8 mouse cellular contexts compared by ENCODE assay signal in the genomic region with DNA sequence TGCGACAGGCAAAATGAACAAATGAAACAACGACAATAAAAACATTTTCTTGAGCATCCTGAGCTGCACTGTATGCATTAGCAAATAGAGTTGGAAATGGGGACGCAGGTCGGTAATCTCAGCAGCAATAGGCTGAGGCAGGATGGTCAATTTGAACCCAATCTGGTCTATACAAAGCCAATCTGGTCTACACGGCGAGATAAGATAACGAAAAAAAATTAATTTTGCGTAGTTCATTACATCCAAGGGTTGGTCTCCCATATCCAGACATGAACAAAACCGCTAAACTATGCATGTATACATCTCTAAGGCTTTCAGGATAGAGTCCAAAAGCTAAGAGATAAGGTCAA. TPM values are rescaled to one million over a fixed set of nuclear protein-coding genes. Genes with fewer than 3 reads are reported as not detected.
DNase-seq lines count a peak whose midpoint lies in the region; ATAC-seq and TF ChIP-seq lines count a peak whose summit lies in the region.

No protein-coding gene starts in this region.

- H3K9me3 ChIP-seq in heart, embryonic 16.5 days (replicated peaks; ENCODE audit: control insufficient read depth, low read length): no peaks in the 10 kb centered on the region
- no peaks in the 10 kb centered on the region for H3K9me3 ChIP-seq in hindbrain, embryonic 10.5 days
- H3K9me3 ChIP-seq in midbrain, embryonic 10.5 days (replicated peaks): no peaks in the 10 kb centered on the region

- intact Hi-C loops in heart, postnatal 10 days (cut with DNase I): loop anchor here (2.0 to 10.0 kb wide), 3 partner anchors 140 to 262 kb away; partner anchors contain the start of genes Acbd5, Mastl and Yme1l1

- H3K36me3 ChIP-seq in heart, embryonic 16.5 days (ENCODE audit: control insufficient read depth, insufficient read depth): no peaks in the 10 kb centered on the region
- H3K36me3 ChIP-seq in hindbrain, embryonic 10.5 days: no peaks in the 10 kb centered on the region
- H3K36me3 ChIP-seq in midbrain, embryonic 10.5 days: peaks cover 4% of the 10 kb centered on the region; the same call in 1 of the 2 replicates

- no peak for DNase-seq in heart, postnatal 10 days
- peak; percentile 3 for DNase-seq in hindbrain, embryonic 10.5 days (ENCODE audit: low spot score)
- no peak for DNase-seq in midbrain, embryonic 10.5 days (ENCODE audit: low spot score)
- DNase-seq in gastrocnemius, postnatal 25 days: no peak
- no peak for DNase-seq in thymus, postnatal 4 days
- DNase-seq in spleen, adult 18-20 months: no peak

- H3K4me2 ChIP-seq in heart, embryonic 16.5 days (ENCODE audit: low read depth, low read length): peak overlapping the region; percentile 67

- ATAC-seq in heart, embryonic 16.5 days (replicated peaks; ENCODE audit: extremely low read depth, insufficient read depth, low FRiP score): no peak; the same call in 1 of the 2 replicates

- H3K27ac ChIP-seq in heart, embryonic 16.5 days (ENCODE audit: low read length): peak overlapping the region; percentile 87
- peak overlapping the region; percentile 85 for H3K27ac ChIP-seq in bone marrow, adult 2 months (ENCODE audit: control insufficient read depth, insufficient read depth, low read depth, low read length, poor library complexity)
- H3K27ac ChIP-seq in hindbrain, embryonic 10.5 days: peak overlapping the region; percentile 91
- H3K27ac ChIP-seq in midbrain, embryonic 10.5 days (replicated peaks): peak overlapping the region; percentile 92

- no peaks in the 10 kb centered on the region for H3K27me3 ChIP-seq in heart, embryonic 16.5 days (ENCODE audit: control insufficient read depth, insufficient read depth, low read length)
- no peaks in the 10 kb centered on the region for H3K27me3 ChIP-seq in hindbrain, embryonic 10.5 days (ENCODE audit: insufficient read depth, poor library complexity, severe bottlenecking)
- no peaks in the 10 kb centered on the region for H3K27me3 ChIP-seq in midbrain, embryonic 10.5 days (ENCODE audit: low read depth, poor library complexity, severe bottlenecking)

- H3K4me1 ChIP-seq in heart, embryonic 16.5 days (ENCODE audit: control insufficient read depth, insufficient read depth, low read length): peaks cover 10% of the 10 kb centered on the region
- H3K4me1 ChIP-seq in bone marrow, adult 2 months (ENCODE audit: control insufficient read depth, insufficient read depth, low read length): no peaks in the 10 kb centered on the region
- H3K4me1 ChIP-seq in hindbrain, embryonic 10.5 days (replicated peaks): peaks cover 13% of the 10 kb centered on the region; the same call in 1 of the 2 replicates
- peaks cover 20% of the 10 kb centered on the region for H3K4me1 ChIP-seq in midbrain, embryonic 10.5 days

- H3K9ac ChIP-seq in heart, embryonic 16.5 days (ENCODE audit: low read length): peak overlapping the region; percentile 83

- H3K4me3 ChIP-seq in heart, embryonic 16.5 days (ENCODE audit: low read length): peak overlapping the region; percentile 85
- peak overlapping the region; percentile 95 for H3K4me3 ChIP-seq in bone marrow, adult 2 months (replicated peaks; ENCODE audit: control insufficient read depth, low read depth, low read length)
- H3K4me3 ChIP-seq in hindbrain, embryonic 10.5 days: peak overlapping the region; percentile 67
- H3K4me3 ChIP-seq in midbrain, embryonic 10.5 days: peak overlapping the region; percentile 91

- WGBS in heart, embryonic 16.5 days: 24% methylated on average over 9 of the region's 9 CpGs
- WGBS in bone marrow, adult 2 months: 15% methylated on average over 9 of the region's 9 CpGs
- WGBS in hindbrain, embryonic 10.5 days: 23% methylated on average over 9 of the region's 9 CpGs
- WGBS in midbrain, embryonic 10.5 days: 29% methylated on average over 9 of the region's 9 CpGs

- no peak for TF ChIP-seq CTCF in bone marrow, adult 2 months (IDR thresholded peaks at IDR 0.05; ENCODE audit: control insufficient read depth, insufficient read depth, low read length)

- no peak for TF ChIP-seq POLR2A in bone marrow, adult 2 months (IDR thresholded peaks at IDR 0.05; ENCODE audit: borderline replicate concordance, control insufficient read depth, low read depth, low read length)

RNA-seq across cellular contexts. Expression of gene Pdss1, which starts 0.4 kb away (rescaled TPM):
- 34.8 and 36.3 TPM in 2 replicates for polyA plus RNA-seq in heart, embryonic 16.5 days (2015; fragmentation: Nextera tagmentation; extraction: Ambion mirVana)
- total RNA-seq in heart, postnatal 10 days (2021): 10 to 100 TPM; 32.6 to 34.0 TPM
- 7.2 and 14.4 TPM in 2 replicates for polyA plus RNA-seq in bone marrow, adult 2 months (2011; ENCODE audit: insufficient read depth, insufficient read length, low replicate concordance, missing spikeins)
- polyA plus RNA-seq in hindbrain, embryonic 10.5 days (2016; fragmentation: Nextera tagmentation; extraction: Ambion mirVana): 20.7 and 26.3 TPM in 2 replicates
- polyA plus RNA-seq in midbrain, embryonic 10.5 days (2016; fragmentation: Nextera tagmentation; extraction: Ambion mirVana): 26.0 and 26.3 TPM in 2 replicates
- total RNA-seq in gastrocnemius, postnatal 25 days (2021): 10 to 100 TPM; 13.2 to 16.0 TPM
